Mouse (Mus musculus): ENCODE data around the gene Elovl5. TPM values are rescaled to one million over a fixed set of nuclear protein-coding genes. Genes with fewer than 3 reads are reported as not detected.

Gene Elovl5
- total RNA-seq, 2 experiments from 2014 or later = 68.9 to 74.6 TPM

DNA sequence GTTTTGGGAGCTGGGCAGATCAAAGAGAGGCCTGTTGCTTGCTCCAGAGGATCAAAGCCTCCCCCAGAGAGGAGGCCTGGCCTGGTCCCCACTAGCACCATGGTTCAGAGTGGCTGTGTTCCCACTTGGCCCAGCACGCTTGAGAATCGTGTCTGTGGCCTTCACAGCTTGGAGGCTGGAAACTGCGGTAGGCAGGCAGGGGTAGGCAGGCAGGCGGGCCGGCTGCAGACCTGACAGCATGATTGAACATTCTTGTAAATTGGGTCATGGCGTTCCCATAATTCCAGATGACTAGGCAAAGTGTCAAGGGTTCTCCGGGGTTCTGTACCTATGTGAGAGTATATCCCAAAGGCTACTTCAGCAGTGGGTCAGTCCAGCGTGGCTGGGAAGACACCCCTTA, 35.9 kb downstream of the Elovl5 start:
- DNase-seq (ENCODE audit: extremely low spot score in 1 of 2, low spot score in 1 of 2) = no peak

- DNase-seq (ENCODE audit: extremely low spot score in 1 of 2, low spot score in 1 of 2) = no peak
These were observed 37.3 kb downstream of the Elovl5 start for GRCm38 (mm10) chr9:77954496-77954895.

DNA sequence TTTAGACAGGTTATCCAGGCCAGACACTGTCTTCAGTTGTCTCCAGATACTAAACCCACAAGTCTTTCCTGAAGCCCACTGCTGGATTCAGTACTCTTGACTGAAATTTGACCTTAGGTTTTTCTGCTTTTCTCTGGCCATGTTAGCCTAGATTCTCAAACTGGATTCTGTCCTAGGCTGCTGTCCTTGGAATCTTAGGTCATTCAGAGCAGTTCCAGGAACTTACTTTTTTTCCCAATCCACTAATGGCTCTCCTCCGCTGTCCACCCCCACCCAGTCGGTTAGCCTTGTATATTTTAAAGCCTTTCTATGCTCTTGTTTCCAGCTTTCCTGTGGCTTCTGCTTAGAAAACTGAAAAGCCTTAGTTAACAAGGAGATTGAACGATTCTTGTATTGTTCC, 37.8 kb downstream of the Elovl5 start:
- no peak for DNase-seq (ENCODE audit: extremely low spot score in 1 of 2, low spot score in 1 of 2)

DNA sequence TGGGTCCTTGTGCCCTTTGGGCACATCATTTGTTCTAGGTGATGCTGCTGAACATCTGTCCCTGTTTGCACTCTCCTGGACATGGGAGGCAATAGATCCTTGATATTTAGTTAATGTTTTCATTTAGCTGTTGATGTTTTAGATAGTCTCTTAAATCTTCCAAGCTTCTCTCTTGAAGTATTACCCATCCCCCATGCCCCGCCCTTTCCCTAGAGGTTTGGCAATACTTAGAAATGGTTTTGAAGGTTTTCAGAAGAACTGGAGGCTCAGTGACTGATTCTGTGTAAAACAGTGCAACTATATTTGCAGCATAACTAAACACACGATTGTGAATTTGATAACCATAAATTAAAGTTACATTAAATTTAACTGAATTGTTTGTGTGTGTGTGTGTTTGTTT, 38.3 kb downstream of the Elovl5 start:
- DNase-seq (ENCODE audit: extremely low spot score in 1 of 2, low spot score in 1 of 2) = no peak

DNA sequence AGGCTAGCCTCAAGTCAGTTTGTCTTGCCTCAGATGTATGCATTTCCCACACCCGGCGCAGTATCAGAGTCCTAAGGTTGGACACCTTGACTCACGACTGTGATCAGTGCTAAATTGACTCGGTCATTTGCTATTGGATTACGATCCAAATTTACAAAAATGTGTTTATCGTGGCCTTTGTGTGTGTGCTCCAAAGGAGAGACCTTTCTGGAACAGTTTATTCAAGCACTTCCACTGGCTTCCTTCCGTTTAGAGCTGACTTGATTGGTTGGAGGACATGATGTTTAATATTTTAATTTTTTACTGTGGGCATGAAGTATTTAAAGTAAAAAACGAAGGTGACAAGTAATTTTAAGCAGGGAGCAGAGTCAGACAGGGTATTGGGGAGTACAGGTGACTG, 38.8 kb downstream of the Elovl5 start:
- no peak for DNase-seq (ENCODE audit: extremely low spot score in 1 of 2, low spot score in 1 of 2)

DNA sequence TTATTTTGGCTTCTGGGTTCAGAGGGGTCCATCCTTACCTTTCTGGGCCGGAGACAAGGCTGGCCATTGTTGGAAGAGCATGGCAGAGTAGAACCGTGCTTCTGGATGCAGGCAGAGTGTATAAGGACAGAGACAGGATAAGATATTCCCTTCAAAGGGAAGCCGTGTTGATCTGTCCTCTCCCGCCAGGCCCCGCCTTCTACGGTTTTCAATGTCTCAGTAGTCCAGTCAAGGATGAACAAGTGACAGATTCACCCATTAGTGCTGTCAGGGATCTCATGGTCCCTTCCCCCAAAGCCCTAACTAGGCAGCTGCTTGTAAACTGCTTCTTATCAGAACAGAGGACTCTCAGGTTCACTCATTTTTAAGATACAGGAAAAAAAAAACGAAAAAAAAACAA, 41.2 kb downstream of the Elovl5 start:
- no peak for DNase-seq (ENCODE audit: extremely low spot score in 1 of 2, low spot score in 1 of 2)

- no peak for DNase-seq (ENCODE audit: extremely low spot score in 1 of 2, low spot score in 1 of 2)
These were observed 42.6 kb downstream of the Elovl5 start for GRCm38 (mm10) chr9:77959759-77960158.

DNA sequence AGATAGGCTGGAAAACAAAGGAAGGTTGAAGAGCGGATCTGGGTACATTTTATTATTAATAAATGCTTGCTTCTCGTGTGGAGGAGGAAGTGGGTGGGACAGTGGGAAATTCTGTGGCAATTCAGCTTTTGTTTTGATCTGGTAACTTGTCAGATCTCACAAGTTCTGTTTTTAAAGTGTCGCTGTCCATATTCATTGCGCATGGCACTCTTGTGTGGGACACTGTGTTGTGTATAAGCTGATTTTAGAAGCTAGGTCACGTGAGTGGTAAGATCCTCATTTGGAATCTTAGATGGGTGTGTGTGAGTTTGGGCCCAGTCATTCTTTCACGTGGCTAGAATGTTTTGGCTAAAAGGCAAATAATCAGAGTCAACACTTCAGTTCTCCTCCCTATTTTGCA, 44.2 kb downstream of the Elovl5 start:
- DNase-seq (ENCODE audit: extremely low spot score in 1 of 2, low spot score in 1 of 2) = no peak

DNA sequence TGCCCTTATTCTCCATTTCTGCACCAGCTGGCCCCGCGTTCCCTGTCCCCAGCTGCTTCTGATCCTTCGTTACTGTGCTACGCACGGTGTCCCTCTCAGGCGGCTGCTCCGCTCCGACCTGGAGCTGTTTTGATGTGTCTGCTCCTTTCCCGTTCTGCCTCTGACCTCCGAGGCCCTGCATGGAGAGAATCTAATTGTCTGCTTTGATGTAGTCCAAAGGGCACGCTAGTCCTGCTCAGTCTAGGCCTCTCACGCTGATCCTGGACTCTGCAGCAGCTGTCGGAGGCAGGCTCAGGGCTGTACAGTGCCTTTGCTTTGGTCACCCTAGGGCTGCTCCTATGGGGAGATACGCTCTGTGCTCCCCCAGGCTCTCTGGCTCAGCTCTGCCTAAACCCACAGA, 46.9 kb downstream of the Elovl5 start:
- DNase-seq (ENCODE audit: extremely low spot score in 1 of 2, low spot score in 1 of 2) = no peak

- DNase-seq (ENCODE audit: extremely low spot score in 1 of 2, low spot score in 1 of 2) = no peak
These were observed 48.1 kb downstream of the Elovl5 start for GRCm38 (mm10) chr9:77965287-77965686.

DNA sequence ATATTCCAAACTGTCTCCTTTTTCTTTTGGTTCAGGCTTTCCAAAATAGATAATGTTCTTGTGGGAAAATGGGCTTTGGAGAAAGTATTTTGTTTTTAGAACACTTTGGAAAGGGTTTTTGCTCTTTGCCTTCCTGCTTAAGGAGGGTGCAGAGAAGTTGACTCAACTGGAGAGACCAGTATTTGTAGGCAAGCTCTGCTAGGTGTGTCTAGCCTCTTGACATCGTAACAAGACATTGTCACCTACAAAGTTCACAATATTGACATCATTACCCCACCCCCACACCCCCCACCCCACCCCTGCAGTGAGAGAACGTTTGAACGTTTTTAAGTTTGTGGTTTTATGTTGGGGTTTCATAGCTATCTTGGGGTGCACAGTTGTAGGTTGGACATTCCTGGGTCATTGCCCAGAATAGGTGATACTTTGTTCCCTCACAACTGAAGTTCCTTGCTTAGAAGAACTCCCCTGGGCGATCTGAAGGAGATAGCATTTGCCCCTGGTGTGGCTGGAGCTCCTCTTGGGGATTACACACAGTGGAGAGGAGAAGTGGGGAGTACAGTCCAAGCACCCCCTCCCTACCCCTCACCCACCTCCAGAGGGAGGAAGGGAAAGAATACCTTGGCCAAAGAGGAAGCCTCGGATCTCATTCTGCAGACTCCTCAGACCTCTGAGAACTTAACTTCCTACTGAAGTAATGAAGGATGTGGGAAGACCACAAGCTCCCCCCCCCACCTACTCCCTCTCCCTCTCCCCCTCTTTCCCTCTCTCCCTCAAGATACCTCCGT, 48.8 kb downstream of the Elovl5 start:
- no peak for DNase-seq (ENCODE audit: extremely low spot score in 1 of 2, low spot score in 1 of 2)

DNA sequence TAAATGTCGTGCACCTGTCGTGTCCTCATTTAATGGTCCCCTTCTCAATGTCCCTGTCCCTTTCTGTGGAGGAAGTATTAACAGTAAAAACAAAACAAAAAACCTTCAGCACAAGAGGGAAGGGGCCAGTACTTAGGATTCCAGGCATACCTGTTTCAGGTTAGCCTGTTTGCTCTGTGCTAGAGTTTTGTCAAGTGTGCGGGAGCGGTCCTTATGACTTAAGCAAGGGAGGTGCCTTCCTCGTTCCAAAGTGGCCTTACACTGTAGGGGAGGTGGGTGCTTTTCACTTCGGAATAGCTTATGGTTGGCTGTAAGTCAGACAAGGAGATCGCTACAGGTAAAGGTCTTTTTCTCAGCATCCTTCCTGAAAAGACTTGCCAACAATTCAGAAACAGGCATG, 49.7 kb downstream of the Elovl5 start:
- no peak for DNase-seq (ENCODE audit: extremely low spot score in 1 of 2, low spot score in 1 of 2)

DNA sequence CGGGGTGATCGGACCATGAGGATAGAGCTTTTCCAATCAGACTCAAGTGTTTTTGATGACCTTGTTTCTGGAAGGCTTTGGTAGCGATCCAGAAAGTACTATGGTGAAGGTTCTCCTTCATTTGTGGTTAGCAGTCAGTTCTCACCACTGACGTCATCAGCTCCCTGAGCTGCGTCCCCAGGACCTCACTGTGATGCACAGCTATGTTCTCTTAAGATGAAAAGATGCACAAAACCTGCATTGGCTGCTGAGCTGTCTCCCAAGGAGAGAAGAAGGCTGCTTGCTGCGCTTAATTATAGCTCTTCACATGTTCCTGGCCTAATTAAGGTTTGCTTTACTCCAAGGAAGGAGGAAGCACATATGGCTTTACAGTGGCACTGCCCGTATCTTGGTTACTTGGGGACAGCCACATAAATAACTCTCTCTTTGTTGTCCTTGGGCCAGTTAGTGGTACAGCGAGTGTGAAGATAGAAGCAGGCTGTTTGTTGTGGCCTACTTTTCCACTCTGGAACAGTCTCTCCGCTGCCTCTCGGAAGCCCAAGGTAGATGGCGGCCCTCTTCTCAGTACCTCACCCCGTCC, 50.5 kb downstream of the Elovl5 start:
- DNase-seq (ENCODE audit: extremely low spot score in 1 of 2, low spot score in 1 of 2) = no peak

- no peak for DNase-seq (ENCODE audit: extremely low spot score in 1 of 2, low spot score in 1 of 2)
These were observed 52.2 kb downstream of the Elovl5 start for GRCm38 (mm10) chr9:77969192-77969953.

GRCm38 (mm10) chr9:77979000-77979399, 61.8 kb downstream of the Elovl5 start:
- no peak for DNase-seq (ENCODE audit: extremely low spot score in 1 of 2, low spot score in 1 of 2)

GRCm38 (mm10) chr9:77982616-77983015, 65.5 kb downstream of the Elovl5 start:
- DNase-seq (ENCODE audit: extremely low spot score in 1 of 2, low spot score in 1 of 2) = no peak

- DNase-seq (ENCODE audit: extremely low spot score in 1 of 2, low spot score in 1 of 2) = no peak
These were observed 66.4 kb downstream of the Elovl5 start for GRCm38 (mm10) chr9:77983521-77983920.

DNA sequence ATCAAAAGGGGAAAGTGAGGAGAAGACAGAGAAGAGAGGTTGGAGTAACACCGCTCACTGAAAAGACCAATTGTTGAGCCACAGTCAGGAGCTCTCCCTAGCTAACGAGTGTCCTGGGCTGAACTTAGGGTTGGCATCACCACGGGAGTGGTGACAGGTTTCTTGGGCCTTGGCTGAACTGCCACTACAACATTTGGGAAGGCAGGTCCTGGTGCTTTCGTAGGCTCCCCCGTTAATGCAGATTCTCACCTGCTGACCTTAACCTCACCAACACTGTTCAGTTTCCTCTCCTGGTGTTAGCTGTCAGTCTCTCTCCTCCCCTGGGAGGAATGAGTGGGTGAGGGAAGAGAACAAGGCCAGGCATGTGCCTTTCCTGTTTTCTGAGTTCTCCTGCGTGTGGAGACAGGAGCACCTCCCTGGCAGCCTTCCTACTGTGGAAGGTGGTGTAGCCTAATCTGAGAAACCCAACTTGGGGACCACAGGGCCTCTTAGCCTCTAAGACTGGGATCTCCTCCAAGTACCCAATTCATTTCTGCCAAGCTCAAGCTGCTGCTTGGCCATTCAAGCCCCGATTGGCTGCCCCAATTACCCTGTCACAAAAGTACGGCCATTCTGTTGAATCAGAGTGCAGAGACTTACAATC, 69.1 kb downstream of the Elovl5 start:
- DNase-seq (ENCODE audit: extremely low spot score in 1 of 2, low spot score in 1 of 2) = no peak

DNA sequence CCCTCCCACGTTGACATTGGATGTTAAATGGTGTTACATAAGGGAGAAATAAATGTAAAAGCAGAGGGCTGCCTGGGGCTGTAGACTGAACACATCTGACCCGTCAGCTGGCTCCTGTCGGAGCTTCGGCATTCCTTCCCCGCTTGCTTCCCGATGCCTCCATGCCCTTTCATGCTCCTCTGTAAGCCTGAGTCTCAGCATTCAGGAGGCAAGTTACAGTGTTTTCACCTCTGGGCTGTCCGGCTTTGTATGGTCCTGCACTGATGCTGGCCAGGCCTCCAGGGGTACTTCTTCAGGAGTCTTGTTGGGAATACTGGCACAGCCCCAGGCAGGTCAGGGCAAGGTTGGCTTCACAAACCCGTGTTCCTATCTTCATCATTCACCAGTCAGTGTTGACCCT, 72.5 kb downstream of the Elovl5 start:
- DNase-seq (ENCODE audit: extremely low spot score in 1 of 2, low spot score in 1 of 2) = no peak

- no peak for DNase-seq (ENCODE audit: extremely low spot score in 1 of 2, low spot score in 1 of 2)
These were observed 73.1 kb downstream of the Elovl5 start for GRCm38 (mm10) chr9:77990278-77990677.

- no peak for DNase-seq (ENCODE audit: extremely low spot score in 1 of 2, low spot score in 1 of 2)
These were observed 74.5 kb downstream of the Elovl5 start for GRCm38 (mm10) chr9:77991650-77992049.

All from layer of hippocampus, postnatal 25 days (tissue).